Mouse (Mus musculus) small intestine, adult 2 months (tissue): ENCODE data around the gene Asl. TPM values are rescaled to one million over a fixed set of nuclear protein-coding genes. Genes with fewer than 3 reads are reported as not detected.

Experiments used
- H3K27ac ChIP-seq: fragments of 200-500 bp; 2 replicates; pipeline ENCODE4 v1.5.1; 2012; ENCODE audit warnings: low read depth, low read length, control low read depth, inconsistent platforms; ENCODE audit not compliant: insufficient read depth
- H3K27me3 ChIP-seq: fragments of 200-500 bp; 2 replicates; pipeline ENCODE4 v1.6.1; 2012; ENCODE audit warnings: mild to moderate bottlenecking, moderate library complexity, low read length, inconsistent platforms; ENCODE audit not compliant: control insufficient read depth, insufficient read depth
- H3K36me3 ChIP-seq: fragments of 200-500 bp; 2 replicates; pipeline ENCODE4 v1.6.1; 2012; ENCODE audit warnings: mild to moderate bottlenecking, low read length, control low read depth, inconsistent platforms; ENCODE audit not compliant: control insufficient read depth, insufficient read depth
- H3K4me1 ChIP-seq: fragments of 200-500 bp; 2 replicates; pipeline ENCODE4 v1.6.1; 2012; ENCODE audit warnings: low read length, inconsistent platforms, mixed read lengths; ENCODE audit not compliant: control insufficient read depth, insufficient read depth, insufficient read length
- H3K4me3 ChIP-seq: fragments of 200-500 bp; 2 replicates; pipeline ENCODE4 v1.5.1; 2012; ENCODE audit warnings: low read depth, mild to moderate bottlenecking, control low read depth, inconsistent platforms, low read length, moderate library complexity
- CTCF ChIP-seq: fragments of 200-500 bp; IDR thresholded peaks from 2 replicates; pipeline ENCODE4 v1.5.1; 2012; ENCODE audit warnings: low read depth, mild to moderate bottlenecking, control low read depth, inconsistent platforms, low read length, moderate library complexity, mixed read lengths; ENCODE audit not compliant: insufficient replicate concordance, insufficient read length; ENCODE audit errors: extremely low read depth
- POLR2A ChIP-seq: fragments of 200-500 bp; IDR thresholded peaks from 2 replicates; pipeline ENCODE4 v1.6.1; 2012; ENCODE audit warnings: low read depth, mild to moderate bottlenecking, control low read depth, inconsistent platforms, low read length, moderate library complexity
- WGBS: fragments of 180-500 bp; shearing (Covaris S2); methylation state at CpG from one replicate; pipeline ENCODE4 v1.1.7; 2018; 5-methylcytosine and 5-hydroxymethylcytosine counted together
- polyA plus RNA-seq: library from polyadenylated mRNA; depleted of rRNA; stranded (reverse); fragments of >200 nt; gene quantifications from 2 replicates; pipeline ENCODE4 v1.2.3, GENCODE M21; 2012

The Asl gene
- polyA plus RNA-seq, 1 experiment = 54.6 TPM

DNA sequence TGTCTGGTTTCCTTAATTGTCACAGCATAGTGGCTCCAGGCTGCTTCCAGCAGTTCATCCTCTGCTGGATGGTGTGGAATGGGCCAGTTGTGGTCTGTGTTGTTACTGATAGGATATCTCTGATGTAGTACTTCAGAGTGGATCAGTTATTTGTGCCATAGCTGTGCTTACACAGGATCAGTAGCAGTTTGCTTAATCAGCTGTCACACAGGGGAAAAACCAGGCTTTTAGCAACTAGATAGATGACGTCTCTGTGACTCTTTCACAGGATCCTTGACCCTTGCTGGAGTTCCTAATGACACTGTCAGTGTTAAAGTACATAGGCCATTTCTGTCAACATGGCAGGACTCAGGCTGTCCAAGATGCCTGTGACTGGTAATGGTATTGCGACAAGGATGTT is 4.8 kb upstream of the Asl start:
- no peak overlapping the region for H3K27ac ChIP-seq
- H3K36me3 ChIP-seq = peaks cover 17% of the 10 kb centered on the region
- no peak for TF ChIP-seq POLR2A
- TF ChIP-seq CTCF = no peak
- 86% methylated on average over 2 of the region's 2 CpGs for WGBS
- no peaks in the 10 kb centered on the region for H3K27me3 ChIP-seq
- no peaks in the 10 kb centered on the region; the same call in none of the 2 replicates for H3K4me1 ChIP-seq
- H3K4me3 ChIP-seq = no peak overlapping the region

DNA sequence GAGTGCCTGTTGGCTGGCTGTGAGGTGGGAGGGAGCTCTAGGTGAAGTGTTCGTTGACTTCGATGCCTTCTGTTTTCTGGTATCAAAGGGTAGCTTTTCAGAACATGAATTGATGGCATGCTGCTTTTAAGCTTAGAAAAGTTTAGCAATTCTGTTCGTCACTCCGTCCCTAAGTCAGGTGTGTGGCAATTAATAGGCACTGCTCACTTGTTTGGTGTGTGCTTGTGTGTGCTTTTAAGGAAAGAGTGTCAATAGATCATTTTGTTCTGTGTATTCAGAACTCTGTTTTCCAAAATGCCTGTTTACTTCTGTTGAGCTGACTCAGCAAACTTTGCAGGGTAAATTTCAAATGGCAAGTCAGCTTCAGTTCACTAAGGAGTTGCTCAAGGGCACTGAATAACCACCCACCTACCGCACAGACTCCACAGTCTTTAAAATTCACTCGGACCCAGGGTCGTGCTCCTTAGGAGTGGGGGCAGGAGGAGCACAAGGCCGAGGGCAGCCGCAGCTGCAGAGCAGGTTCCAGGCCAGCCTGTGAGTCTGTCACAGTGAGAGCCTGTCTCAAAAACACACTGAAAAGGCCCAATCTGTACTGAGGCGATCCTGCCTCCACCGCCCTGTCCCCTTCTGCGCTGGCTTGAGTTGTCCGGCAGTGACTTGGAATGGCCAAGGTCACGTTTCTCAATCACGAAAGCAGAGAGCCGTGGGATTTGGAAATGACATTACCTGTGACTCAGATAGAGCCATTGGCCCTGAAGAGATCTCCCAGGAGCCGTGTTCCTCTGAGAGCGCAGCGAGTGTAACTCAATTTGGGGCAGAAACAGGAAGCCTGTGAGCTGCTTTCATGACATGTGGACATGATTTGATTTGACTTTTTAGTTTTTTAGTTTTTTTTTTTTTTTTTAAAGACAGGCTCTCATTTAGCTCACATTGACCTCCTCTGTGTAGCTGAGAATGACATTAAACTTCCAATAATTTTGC is 2.7 kb upstream of the Asl start:
- no peak overlapping the region for H3K4me3 ChIP-seq
- TF ChIP-seq POLR2A (no peak), CTCF (no peak)
- no peaks in the 10 kb centered on the region; the same call in none of the 2 replicates for H3K4me1 ChIP-seq
- H3K36me3 ChIP-seq = peaks cover 10% of the 10 kb centered on the region
- WGBS = 92% methylated on average over 19 of the region's 19 CpGs
- H3K27ac ChIP-seq = no peak overlapping the region
- H3K27me3 ChIP-seq = no peaks in the 10 kb centered on the region

DNA sequence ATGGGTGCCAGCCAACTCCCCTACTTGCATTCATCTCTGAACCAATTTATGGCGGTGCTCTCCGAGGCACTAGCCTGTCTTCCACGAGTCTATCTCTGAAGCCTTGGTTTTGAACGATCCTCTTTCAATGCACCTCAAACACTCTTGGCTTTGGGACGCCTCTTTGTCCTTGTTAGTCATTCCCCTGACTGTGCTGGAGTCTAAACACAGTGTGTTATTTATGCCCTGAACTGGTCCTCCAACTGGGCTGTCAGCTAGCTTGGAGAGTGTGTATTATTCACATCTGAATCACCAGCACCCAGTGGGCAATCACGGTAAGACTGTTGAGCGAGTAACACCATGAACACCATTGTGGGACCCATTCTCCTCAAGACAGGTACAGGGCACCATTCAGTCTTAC is 1.4 kb downstream of the Asl start:
- Histone ChIP-seq H3K4me3 (no peak overlapping the region), H3K36me3 (no peaks in the 10 kb centered on the region), H3K4me1 (no peaks in the 10 kb centered on the region; the same call in none of the 2 replicates), H3K27me3 (no peaks in the 10 kb centered on the region), H3K27ac (no peak overlapping the region)
- TF ChIP-seq POLR2A = no peak
- WGBS = 80% methylated on average over 7 of the region's 7 CpGs

DNA sequence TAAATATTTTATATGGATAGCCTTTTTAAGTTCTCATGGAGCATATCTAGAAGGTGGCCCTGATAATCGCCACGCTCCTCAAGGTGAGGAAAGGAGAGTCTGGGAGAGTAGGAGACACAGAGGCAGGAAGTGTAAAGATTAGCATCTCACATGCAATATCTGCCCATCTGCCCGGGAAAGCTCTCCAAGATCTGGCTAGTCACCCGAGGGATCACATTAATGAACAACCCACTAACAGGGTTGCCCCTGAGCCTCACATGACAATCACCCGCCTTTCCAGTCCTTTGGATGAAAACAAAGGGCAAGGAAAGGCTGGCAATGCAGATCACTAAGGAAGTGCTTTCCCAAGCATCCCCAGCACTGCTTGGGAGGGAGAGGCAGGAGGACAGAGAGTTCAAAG is 1.9 kb downstream of the Asl start:
- no peaks in the 10 kb centered on the region for H3K27me3 ChIP-seq
- H3K4me1 ChIP-seq = no peaks in the 10 kb centered on the region; the same call in none of the 2 replicates
- H3K36me3 ChIP-seq = no peaks in the 10 kb centered on the region
- no peak for TF ChIP-seq POLR2A
- no peak for TF ChIP-seq CTCF
- WGBS = 46% methylated on average over 5 of the region's 5 CpGs
- no peak overlapping the region for H3K27ac ChIP-seq
- H3K4me3 ChIP-seq = no peak overlapping the region

DNA sequence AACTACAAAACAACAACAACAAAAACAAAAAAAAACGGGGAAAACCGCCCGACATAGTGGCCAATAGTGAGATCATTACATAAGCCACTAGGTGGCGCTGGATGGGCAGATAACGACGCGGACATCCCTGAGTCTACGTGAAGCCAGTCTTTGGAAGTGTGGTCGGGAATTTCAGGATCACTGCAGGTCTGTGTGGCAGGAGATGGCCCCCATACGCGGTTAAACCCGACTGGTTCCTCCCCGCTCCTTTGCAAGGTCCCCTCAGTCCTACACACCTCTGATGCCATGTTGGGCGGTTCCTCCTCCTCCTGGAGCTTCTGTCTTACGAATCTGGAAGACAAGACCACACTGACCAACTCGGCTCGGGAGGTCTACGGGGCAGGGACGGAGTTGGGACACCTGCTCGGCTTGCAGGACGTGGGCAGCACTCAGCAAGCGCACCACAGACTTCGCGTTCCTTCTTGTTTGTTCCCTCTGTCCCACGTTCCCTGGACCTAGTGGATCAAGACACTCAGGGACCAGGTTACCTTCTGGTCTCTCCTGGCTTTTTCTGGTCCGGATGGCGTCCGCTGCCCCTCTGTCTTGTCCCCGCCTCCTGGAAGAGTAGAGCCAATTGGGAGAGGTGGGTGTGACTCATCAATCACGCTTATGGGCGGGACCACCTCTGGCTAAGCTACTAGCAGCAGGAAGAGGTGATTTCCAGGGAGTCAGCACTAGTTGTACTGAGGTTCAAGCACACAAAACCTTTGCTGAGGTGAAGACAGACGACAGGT is 5.1 kb downstream of the Asl start:
- Histone ChIP-seq H3K27me3 (no peaks in the 10 kb centered on the region), H3K4me3 (peak overlapping the region; percentile 70), H3K36me3 (no peaks in the 10 kb centered on the region; the same call in 1 of the 2 replicates), H3K4me1 (no peaks in the 10 kb centered on the region), H3K27ac (peak overlapping the region; percentile 69)
- TF ChIP-seq CTCF = peak; percentile 85; the same call in 1 of the 2 replicates
- TF ChIP-seq POLR2A = peak; percentile 10; the same call in 1 of the 2 replicates
- WGBS = under 1% methylated on average over 32 of the region's 32 CpGs

DNA sequence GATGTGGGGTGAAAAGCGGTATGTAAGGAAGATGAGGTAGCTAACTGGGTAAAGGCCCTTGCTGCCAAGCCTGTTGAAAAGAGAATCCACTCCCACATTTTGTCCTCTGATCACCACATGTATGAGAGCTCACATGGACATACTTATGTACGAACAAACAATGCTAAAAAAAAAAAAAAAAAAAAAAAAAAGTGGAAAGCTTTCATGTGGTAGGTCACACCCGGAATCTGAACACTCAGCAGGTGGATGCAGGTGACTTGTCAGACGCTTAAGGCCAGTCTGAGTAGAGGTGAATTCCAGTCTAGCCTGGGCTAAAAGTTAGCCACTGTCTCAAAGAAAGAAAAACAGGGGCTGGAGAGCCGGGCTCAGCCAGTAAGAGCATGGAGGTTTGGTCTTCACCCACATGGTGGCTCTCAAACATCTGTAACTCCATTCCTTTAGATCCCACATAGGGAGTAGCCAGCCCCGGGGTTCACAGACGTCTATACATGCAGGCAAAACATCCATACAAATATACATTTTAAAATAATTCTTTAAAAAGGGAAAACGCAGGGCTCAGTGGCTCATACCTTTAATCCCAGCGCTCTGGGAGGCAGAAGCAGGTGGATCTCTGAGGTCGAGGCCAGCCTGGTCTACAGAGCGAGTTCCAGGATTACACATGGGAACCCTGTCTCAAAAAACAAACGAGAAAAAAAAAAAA is 5.8 kb downstream of the Asl start:
- TF ChIP-seq CTCF (no peak), POLR2A (no peak)
- Histone ChIP-seq H3K27ac (no peak overlapping the region), H3K4me3 (no peak overlapping the region), H3K27me3 (no peaks in the 10 kb centered on the region), H3K36me3 (peaks cover 2% of the 10 kb centered on the region; the same call in 1 of the 2 replicates), H3K4me1 (no peaks in the 10 kb centered on the region)
- 33% methylated on average over 12 of the region's 12 CpGs for WGBS

DNA sequence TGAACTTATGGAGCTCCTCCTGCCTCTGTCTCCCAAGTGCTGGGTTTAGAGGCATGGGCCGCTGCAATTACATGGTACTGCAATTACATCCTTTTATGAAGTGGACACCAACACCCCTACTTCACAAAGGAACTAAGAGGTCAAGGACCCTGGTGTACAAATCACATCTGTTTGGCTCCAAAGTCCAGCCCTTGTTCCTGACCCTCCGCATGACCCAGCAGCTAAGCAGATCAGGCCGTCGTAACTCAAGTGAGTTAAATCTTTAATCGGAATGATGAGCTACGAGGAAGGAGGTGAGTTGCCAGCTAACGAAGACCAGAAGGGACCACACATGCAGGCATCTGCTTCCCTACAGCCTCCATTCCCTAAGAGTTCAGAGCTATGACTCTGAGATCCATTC is 6.7 kb downstream of the Asl start:
- TF ChIP-seq CTCF (no peak), POLR2A (no peak)
- Histone ChIP-seq H3K4me1 (no peaks in the 10 kb centered on the region), H3K4me3 (no peak overlapping the region), H3K36me3 (peaks cover 2% of the 10 kb centered on the region; the same call in 1 of the 2 replicates), H3K27me3 (no peaks in the 10 kb centered on the region), H3K27ac (no peak overlapping the region)
- 84% methylated on average over 7 of the region's 7 CpGs for WGBS
